ENCODE assay signal across 16 mouse cellular contexts in the genomic region with DNA sequence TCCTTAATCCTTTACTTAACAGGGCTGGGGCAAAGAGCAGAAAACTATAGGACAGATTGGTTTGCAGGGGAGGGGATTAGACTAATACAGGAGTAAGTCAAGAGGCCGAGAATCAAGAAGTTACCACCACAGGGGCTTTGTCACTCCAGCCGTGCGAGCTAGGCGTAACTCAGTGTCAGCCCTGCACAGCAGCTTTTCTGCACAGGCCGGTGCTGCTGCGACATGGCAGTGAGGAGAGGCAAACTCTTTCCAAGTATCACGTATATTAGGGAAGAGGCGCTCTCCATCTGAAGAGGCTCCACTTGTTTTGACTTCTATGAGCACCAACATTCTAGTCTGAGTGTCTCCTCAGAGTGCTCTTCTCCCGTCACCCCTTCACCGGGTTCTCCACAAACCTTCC.
"Had no signal": no experiment of that assay in that cellular context is flagged by ENCODE, and none has a peak within 500 bp of the region (broad histone marks: within the 10 kb centered on the region; RNA-seq: fewer than 3 reads in every experiment).

No protein-coding gene starts in this region.

- H3K4me3 ChIP-seq: neural tube, embryonic 13.5 days; neural tube, embryonic 15.5 days; stomach, embryonic 15.5 days had no signal

- H3K9me3 ChIP-seq: neural tube, embryonic 13.5 days; neural tube, embryonic 15.5 days; stomach, embryonic 15.5 days had no signal

- H3K36me3 ChIP-seq: stomach, embryonic 15.5 days had no signal

- H3K4me2 ChIP-seq: neural tube, embryonic 13.5 days; neural tube, embryonic 15.5 days; stomach, embryonic 15.5 days had no signal

- H3K27me3 ChIP-seq: neural tube, embryonic 13.5 days; neural tube, embryonic 15.5 days; stomach, embryonic 15.5 days had no signal

- H3K9ac ChIP-seq: neural tube, embryonic 13.5 days; neural tube, embryonic 15.5 days; stomach, embryonic 15.5 days had no signal

- H3K27ac ChIP-seq: neural tube, embryonic 13.5 days; neural tube, embryonic 15.5 days; stomach, embryonic 15.5 days; stomach, postnatal 0 days had no signal

- DNase-seq: retina, postnatal 1 day; right cerebral cortex, adult 18-20 months; right cerebral cortex, postnatal 14 days; right cerebral cortex, postnatal 25 days; right cerebral cortex, postnatal 4 days; spleen, adult 18-20 months; thymus, adult 18-20 months; thymus, adult 2 months; thymus, postnatal 14 days; thymus, postnatal 25 days; thymus, postnatal 36 days; thymus, postnatal 4 days had no signal

- H3K4me1 ChIP-seq: neural tube, embryonic 13.5 days; neural tube, embryonic 15.5 days; stomach, embryonic 15.5 days had no signal
